Mouse (Mus musculus) layer of hippocampus, adult 9-10 months (tissue): ENCODE data around the gene Fads2.

Source experiments
- DNase-seq: peaks from one replicate; pipeline ENCODE4 v3.0.0; 2022; ENCODE audit warnings: low spot score

Gene Fads2

DNA sequence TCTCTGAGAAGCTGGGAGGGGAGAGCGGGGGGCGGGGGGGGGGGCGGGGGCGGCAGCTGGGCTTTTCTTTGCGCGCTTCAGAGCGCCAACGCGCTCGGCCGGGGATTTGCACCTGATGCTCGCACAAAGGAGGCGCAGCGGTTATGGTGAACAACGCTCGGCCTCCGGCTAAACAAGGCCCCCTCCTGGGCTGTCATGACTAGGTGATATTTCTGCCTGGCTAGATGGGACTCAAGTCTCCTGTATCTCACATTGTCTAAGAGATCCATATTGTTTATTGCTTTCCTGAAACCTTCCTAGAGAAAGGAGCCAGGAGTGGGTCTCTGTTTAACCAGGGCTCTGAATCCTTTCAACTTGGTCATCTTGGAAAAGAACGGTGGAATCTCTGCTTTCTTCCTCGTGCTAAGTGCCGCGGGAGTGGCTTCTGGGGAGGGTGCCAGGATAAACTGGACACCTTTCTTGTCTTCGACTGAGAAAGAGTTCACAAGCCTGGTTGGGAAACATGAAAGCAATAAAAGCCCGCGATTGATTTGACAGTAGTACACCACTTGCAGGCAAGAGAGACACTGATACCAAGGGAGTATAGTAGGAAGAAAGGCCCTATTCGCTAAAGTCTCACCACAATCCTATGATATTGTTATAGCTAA is 631 bp upstream of the Fads2 start:
- no peak for DNase-seq

DNA sequence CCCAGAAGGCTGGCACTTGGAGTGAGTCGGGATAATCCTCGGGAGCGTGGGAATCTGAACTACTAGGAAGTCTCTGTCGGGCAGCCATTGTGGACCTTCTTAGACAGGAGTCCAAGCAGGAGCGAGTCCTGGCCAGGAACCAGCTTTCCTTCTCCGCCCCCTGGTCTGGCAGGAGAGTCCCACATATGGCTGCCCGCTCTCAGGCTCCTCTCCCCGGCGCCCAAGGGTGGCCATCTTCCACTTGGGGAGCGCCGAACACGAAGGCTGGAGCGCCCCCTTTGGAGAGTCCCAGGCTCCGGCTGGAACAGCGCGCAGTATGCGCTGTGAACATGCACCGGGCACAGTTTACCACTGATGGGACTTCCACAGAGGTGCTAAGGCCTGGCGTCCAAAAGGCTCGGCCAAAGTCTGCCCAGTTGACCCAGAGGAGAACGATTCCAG is 895 bp downstream of the Fads2 start:
- peak; percentile 37 for DNase-seq

- no peak for DNase-seq
Measured at GRCm38 (mm10) chr19:10097826-10098225, 3.7 kb downstream of the Fads2 start.

GRCm38 (mm10) chr19:10096371-10096876 is 5.1 kb downstream of the Fads2 start:
- DNase-seq, result no peak

GRCm38 (mm10) chr19:10094695-10095094 is 6.9 kb downstream of the Fads2 start:
- DNase-seq, result no peak

DNA sequence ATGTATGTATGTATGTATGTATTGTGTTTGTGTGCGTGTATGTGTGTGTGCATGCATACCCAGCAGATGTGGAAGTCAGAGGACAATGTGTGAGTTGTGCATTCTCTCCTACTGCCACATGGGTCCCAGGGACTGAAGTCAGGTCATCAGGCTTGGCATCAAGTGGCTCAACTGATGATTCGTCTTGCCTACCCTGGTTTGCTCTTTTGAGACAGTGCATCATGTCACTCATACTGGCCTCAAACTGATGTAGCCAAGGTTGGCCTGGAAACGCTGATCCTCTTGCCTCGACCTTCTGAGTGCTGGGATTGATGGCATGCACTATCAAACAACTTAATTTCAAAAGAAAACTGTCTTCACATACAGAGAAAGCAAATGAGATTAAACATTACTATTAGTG is 7.7 kb downstream of the Fads2 start:
- no peak for DNase-seq

DNA sequence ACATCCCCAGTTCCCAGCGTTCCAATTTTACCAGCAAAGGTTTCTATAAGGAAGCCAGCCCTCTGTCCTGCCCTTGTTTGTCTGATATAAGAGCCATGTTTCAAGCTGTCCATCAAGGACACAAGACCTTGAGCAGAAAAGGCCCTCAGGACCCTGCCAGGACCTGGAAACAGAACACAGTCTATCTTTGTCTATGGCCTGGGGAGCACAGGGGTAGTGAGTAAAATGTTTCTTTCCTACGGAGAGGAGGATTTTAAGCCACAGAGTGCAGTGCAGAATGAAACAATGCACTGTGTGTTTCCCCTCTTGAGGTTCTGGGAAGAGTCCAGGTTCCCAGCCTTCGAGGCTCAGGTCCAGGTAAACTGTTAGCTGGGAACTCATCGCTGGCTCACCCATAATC is 14.6 kb downstream of the Fads2 start:
- no peak for DNase-seq

- DNase-seq, result no peak
Measured at GRCm38 (mm10) chr19:10085454-10085853, 16.1 kb downstream of the Fads2 start.

GRCm38 (mm10) chr19:10082105-10082504 is 19.4 kb downstream of the Fads2 start:
- no peak for DNase-seq

DNA sequence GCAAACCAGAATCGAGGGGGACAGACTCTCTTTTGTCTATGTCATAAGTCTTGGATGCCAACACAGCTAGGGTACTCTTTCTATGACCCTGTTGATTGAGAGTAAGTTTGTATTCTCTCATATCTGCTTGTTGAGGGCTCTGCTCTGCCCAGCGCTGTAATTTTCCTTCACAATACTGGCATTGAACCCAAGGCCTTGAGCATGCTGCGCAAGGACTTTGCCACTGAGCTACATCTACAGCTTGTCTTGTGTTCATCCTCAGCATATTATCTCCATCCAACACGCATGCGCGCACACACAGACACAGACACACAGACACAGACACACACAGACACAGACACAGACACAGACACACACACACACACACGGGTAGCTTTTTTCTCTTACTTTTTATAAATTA is 21.2 kb downstream of the Fads2 start:
- no peak for DNase-seq

DNA sequence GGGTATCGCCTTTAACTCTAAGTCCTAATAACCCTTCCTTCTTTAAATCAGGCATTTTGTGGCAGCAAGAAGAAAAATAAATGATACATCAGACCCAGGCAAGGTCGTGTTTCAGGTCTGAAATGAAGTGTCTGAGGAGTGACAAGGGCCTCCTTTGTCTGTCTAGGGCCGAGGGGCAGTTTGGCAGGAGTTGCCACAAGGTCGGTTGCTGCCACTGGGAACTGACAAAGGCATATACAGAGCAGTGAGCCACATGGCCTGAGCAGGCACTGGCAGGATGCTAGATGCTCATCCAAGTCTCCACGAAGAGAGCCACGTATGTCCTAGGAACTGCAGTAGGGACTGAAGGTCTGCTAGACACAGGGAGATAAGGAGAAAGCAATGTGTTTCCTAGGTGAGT is 23.2 kb downstream of the Fads2 start:
- DNase-seq, result no peak

DNA sequence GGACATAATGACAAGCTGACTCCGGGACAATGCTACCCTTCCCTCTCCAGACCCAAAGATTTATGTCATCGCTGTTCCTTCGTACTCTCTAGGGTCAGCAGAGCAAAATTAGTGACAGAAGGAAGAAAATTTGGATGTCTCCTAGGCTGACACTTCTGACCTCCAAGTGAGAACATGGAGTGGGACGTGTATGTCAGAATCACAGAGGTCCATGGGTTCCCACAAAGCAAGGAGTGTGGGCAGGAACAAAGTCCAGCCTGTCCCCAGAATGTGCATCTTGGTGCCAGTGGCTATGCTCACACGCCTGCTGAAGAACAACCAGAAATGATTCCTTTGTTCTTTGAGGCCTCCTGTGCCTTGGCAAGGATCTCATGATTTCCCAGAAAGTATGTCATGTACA is 28.4 kb downstream of the Fads2 start:
- DNase-seq, result no peak

DNA sequence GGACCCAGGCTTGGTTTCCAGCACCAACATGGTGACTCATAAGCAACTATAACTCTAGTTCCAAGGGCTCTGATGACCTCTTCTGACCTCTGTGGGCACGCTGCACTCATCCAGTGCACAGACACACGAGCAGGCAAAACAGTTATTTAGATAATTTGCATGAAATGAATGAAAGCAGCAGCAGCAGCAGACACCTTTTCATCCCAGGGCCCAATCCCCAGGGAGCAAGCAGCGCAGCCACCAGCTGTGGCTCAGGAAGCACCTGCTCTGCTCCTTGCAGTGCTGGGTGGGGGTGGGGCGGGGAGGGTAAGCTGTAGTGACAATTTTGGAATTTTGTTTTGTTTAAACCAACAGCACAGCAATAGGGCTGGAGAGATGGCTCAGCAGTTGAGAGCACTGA is 29.7 kb downstream of the Fads2 start:
- no peak for DNase-seq

DNA sequence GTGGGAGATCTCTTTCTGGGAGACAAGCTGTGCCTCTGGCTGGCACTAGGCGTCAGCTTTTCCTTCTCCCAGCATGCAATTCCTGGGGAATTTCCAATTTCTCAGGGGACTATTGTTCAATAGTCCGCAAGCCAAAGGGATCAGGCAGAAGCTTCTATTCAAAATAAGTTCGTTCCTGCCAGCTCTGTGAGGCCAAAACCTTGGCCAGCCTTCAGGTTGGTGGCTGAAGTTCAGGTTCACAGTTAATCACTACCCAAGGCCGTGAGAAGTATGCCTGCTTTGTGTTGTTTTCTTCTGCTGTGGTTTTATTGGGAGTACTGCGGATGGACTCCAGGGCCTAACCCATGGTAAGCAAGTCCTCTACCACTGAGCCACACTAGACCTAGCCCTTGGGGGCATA is 30.4 kb downstream of the Fads2 start:
- no peak for DNase-seq

DNA sequence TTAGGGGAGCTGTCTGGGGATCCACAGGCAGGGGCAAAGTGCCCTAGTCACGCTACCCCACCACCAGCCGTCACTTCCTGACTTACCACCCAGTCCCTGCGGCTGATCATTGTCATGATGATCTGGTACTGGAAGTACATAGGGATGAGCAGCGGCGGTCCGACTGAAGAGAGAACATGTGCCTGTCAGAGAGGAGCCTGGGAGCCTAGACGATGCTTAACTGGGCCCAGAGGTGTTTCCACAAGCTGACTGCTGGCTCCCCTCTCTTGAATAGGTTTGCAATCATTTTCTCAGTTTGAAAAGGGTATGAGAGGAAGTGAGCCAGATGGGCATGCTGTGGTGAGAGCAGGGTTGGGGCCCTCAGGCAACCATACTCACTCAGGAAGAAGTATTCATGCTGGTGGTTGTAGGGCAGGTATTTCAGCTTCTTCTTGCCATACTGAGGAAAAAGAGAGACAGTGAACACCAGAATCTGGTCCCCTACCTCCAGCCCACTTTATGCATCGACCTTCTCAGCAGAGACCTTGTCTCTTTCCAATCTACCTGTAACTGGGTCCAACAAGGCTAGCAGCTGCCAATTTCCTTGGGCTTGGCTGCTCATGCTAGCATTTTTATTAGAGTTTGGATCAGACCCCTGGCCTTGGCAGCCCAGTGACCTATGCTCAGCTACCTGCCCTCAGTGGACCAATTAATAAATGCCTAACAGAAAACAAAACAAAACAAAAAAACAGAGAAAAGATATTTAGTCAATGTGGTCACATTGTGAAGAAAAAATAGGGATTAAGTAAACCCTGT is 31.2 kb downstream of the Fads2 start:
- DNase-seq, result no peak

DNA sequence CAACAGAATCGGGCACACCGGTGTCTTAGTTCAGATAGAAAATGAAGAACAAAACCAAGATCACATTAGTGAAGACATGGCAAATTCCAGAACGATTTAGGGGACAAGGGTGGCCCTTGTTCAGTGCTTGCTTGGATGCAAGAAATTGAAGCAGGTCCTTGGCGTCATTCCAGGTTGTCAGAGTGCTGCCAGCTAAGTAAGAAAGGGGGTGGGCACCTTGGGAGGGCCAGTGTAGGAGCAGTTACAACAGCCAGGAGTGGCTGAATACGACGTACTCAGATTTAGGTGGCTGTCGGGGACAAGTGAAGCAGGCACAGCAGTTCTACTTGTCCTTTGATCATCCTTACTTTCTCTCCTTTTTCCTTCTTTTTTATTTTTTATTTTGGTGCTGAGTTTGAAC is 33.8 kb downstream of the Fads2 start:
- no peak for DNase-seq

DNA sequence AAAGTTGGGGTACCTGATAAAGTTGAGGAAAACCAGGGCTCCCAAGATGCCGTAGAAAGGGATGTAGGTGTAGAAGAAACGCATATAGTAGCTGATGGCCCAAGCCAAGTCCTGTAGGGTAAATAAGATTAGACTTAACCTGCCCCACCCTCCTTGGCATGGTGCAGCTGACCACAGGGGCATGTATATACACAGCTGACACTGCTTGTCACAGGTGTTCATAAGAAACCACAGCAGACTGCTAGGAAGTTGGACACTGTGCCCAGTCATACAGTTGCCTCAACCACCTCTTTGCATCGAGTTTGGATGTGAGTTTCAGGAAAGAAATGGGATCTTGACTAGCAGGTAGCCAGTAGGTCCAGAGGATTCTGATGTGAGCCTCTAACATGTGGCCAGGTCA is 35.0 kb downstream of the Fads2 start:
- DNase-seq, result no peak

DNA sequence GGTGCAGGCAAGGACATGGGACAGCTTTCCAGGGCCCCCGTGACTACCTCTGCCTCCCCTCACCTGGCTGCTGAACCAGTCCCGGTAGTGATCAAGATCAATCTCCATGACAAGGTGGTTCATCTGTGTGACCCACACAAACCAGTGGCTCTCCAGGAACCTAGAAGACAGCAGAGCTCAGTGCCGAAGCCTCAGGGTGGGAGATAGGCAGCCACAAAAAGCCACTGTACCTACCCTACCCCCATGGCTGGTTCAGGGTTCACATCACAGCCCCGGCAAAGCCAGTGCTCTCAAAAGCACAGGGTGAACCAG is 35.4 kb downstream of the Fads2 start:
- DNase-seq, result no peak

DNA sequence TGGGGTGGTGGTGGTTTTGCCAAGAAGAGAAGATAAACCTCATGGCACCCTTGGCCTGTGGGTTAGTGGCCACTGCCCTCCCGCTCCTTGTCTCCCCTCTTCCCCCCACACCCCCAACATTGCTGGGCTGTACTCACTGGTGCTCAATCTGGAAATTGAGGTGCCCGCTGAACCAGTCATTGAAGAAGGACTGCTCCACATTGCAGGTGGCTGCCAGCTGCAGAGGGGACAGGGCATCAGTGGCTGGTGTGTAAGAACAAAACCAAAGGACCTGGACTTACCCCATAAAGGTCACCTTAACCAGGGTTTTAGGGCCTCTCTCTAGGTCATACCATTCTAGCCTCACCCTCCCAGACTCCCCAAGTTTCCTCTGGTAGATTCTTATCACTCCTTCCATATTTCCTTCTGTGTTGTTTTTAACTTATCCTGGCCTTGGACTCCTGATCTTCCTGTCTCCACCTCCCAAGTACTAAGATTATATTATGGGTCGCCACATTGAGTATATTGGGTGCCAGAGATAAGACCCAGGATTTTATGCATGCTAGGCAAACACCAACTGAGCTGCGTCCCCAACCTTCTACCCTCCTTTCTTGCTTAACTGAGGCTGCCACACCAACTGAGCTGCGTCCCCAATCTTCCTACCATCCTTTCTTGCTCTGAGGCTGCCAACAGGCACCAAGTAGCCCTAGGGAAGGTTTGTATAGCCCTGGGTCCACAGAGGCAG is 35.9 kb downstream of the Fads2 start:
- no peak for DNase-seq

GRCm38 (mm10) chr19:10064173-10065012 is 37.2 kb downstream of the Fads2 start:
- DNase-seq, result no peak

DNA sequence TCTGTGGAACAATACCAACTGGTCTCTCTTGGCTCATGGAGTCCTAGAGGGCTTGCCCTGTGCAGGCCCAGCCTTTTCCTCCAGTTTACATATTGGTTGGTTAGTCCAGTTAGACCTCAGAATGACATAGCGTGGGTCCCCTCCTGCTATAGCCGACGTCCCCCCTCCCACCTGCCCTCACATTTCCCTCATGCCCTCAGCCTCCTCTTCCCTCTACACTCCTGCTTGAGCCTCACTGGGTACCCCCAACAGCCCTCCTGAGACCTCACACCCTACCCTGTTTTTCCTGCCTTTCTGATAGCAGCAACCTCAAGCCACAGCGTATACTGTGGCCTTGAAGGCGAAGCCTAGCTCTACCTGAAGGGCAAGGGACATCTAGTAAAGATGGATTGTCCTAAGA is 38.7 kb downstream of the Fads2 start:
- DNase-seq, result no peak

DNA sequence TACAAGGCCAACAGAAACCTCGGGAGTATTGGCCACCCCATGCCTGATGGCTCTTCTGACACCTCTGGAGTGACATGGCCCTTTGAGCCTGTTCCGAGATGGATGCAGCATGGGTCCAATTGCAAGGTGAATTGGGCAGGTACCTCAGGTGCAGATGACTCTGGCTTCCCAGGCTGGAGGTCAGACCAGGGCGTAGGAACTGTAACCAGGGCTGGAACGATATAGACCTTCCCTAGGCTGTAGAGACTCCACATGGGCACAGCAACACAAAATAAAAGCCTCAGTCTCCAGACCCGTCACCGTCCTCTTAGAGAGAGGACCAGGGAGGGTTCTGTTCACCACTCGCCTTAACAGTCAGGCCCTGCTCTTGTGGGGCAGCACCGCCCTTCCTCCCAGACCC is 39.3 kb downstream of the Fads2 start:
- DNase-seq, result no peak
